Comparison of ENCODE assay signal across 8 mouse cellular contexts in genomic region chr11:96827062-96827581, GRCm38 (mm10). TPM values are rescaled to one million over a fixed set of nuclear protein-coding genes. Genes with fewer than 3 reads are reported as not detected.
DNase-seq lines count a peak whose midpoint lies in the region; ATAC-seq and TF ChIP-seq lines count a peak whose summit lies in the region.

No protein-coding gene starts in this region.

- H3K4me3 ChIP-seq in bone marrow macrophage, adult 2 months (ENCODE audit: insufficient read depth, low read length), result peak overlapping the region; percentile 42
- peak overlapping the region; percentile 26 for H3K4me3 ChIP-seq in hindbrain, embryonic 10.5 days
- H3K4me3 ChIP-seq in limb, embryonic 13.5 days, result peak overlapping the region; percentile 26; the same call in 1 of the 2 replicates

- no peak for ATAC-seq in cerebellum, adult (ENCODE audit: insufficient number of reproducible peaks, low FRiP score, low TSS enrichment)
- ATAC-seq in limb, embryonic 13.5 days (ENCODE audit: low FRiP score, low read depth), result no peak

- H3K9me3 ChIP-seq in hindbrain, embryonic 10.5 days, result no peaks in the 10 kb centered on the region
- H3K9me3 ChIP-seq in limb, embryonic 13.5 days, result no peaks in the 10 kb centered on the region

- peaks cover 36% of the 10 kb centered on the region for H3K4me1 ChIP-seq in bone marrow macrophage, adult 2 months (ENCODE audit: control insufficient read depth, insufficient read depth, low read length)
- peaks cover 80% of the 10 kb centered on the region for H3K4me1 ChIP-seq in hindbrain, embryonic 10.5 days (replicated peaks)
- H3K4me1 ChIP-seq in limb, embryonic 13.5 days, result peaks cover 66% of the 10 kb centered on the region

- H3K9ac ChIP-seq in limb, embryonic 13.5 days, result peak overlapping the region; percentile 43

- no peak overlapping the region for H3K27ac ChIP-seq in bone marrow macrophage, adult 2 months (ENCODE audit: insufficient read depth, low read depth, low read length)
- no peak overlapping the region for H3K27ac ChIP-seq in hindbrain, embryonic 10.5 days
- peak overlapping the region; percentile 16; the same call in 1 of the 2 replicates for H3K27ac ChIP-seq in limb, embryonic 13.5 days

- peaks cover 47% of the 10 kb centered on the region for H3K36me3 ChIP-seq in hindbrain, embryonic 10.5 days
- peaks cover 25% of the 10 kb centered on the region for H3K36me3 ChIP-seq in limb, embryonic 13.5 days

- WGBS in hindbrain, embryonic 10.5 days, result 89% methylated on average over 12 of the region's 12 CpGs
- 89% methylated on average over 12 of the region's 12 CpGs for WGBS in limb, embryonic 13.5 days

- no peak for TF ChIP-seq POLR2A in bone marrow macrophage, adult 2 months (IDR thresholded peaks at IDR 0.05; ENCODE audit: borderline replicate concordance, low read depth, low read length)

- peak overlapping the region; percentile 99 for H3K4me2 ChIP-seq in limb, embryonic 13.5 days (replicated peaks)

- intact Hi-C loops in left cerebral cortex, postnatal 25 days (cut with DNase I), result no loop called here

- no peaks in the 10 kb centered on the region for H3K27me3 ChIP-seq in hindbrain, embryonic 10.5 days (ENCODE audit: insufficient read depth, poor library complexity, severe bottlenecking)
- no peaks in the 10 kb centered on the region for H3K27me3 ChIP-seq in limb, embryonic 13.5 days

- no peak for TF ChIP-seq CTCF in bone marrow macrophage, adult 2 months (IDR thresholded peaks at IDR 0.05; ENCODE audit: low read depth, low read length)

- DNase-seq in cerebellum, adult 9-11 months, result peak; percentile 72
- DNase-seq in hindbrain, embryonic 10.5 days (ENCODE audit: low spot score), result no peak
- DNase-seq in yolk sac, embryonic 10.5 days (ENCODE audit: low spot score), result no peak
- DNase-seq in left cerebral cortex, postnatal 25 days (ENCODE audit: low spot score in 2 of 2), result no peak
- DNase-seq in retina, postnatal 1 day, result no peak

RNA-seq across cellular contexts. Expression of gene Nfe2l1, which starts 2.6 kb away (rescaled TPM):
- polyA plus RNA-seq in bone marrow macrophage, adult 2 months (2012; ENCODE audit: insufficient read depth, insufficient read length, missing spikeins), result 105 and 106 TPM in 2 replicates
- 65.7 and 71.8 TPM in 2 replicates for polyA plus RNA-seq in hindbrain, embryonic 10.5 days (2016; fragmentation: Nextera tagmentation; extraction: Ambion mirVana)
- polyA plus RNA-seq in limb, embryonic 13.5 days (2015; fragmentation: Nextera tagmentation; extraction: Ambion mirVana), result 68.6 and 69.3 TPM in 2 replicates
- total RNA-seq in left cerebral cortex, postnatal 25 days (2021), result 100 to 1,000 TPM; 258 to 264 TPM

RNA-seq across cellular contexts. Expression of gene Copz2, which starts 22.5 kb away (rescaled TPM):
- 20.2 and 24.7 TPM in 2 replicates for polyA plus RNA-seq in bone marrow macrophage, adult 2 months (2012; ENCODE audit: insufficient read depth, insufficient read length, missing spikeins)
- polyA plus RNA-seq in hindbrain, embryonic 10.5 days (2016; fragmentation: Nextera tagmentation; extraction: Ambion mirVana), result 42.9 and 44.2 TPM in 2 replicates
- polyA plus RNA-seq in limb, embryonic 13.5 days (2015; fragmentation: Nextera tagmentation; extraction: Ambion mirVana), result 140 and 149 TPM in 2 replicates
- 1 to 10 TPM; 3.8 to 6.0 TPM for total RNA-seq in left cerebral cortex, postnatal 25 days (2021)

RNA-seq across cellular contexts. Expression of gene Cbx1, which starts 38.2 kb away (rescaled TPM):
- polyA plus RNA-seq in bone marrow macrophage, adult 2 months (2012; ENCODE audit: insufficient read depth, insufficient read length, missing spikeins), result 51.4 and 57.5 TPM in 2 replicates
- 158 and 198 TPM in 2 replicates for polyA plus RNA-seq in hindbrain, embryonic 10.5 days (2016; fragmentation: Nextera tagmentation; extraction: Ambion mirVana)
- polyA plus RNA-seq in limb, embryonic 13.5 days (2015; fragmentation: Nextera tagmentation; extraction: Ambion mirVana), result 158 and 163 TPM in 2 replicates
- total RNA-seq in left cerebral cortex, postnatal 25 days (2021), result 10 to 100 TPM; 47.0 to 47.7 TPM

RNA-seq across cellular contexts. Expression of gene Snx11, which starts 49.8 kb away (rescaled TPM):
- polyA plus RNA-seq in bone marrow macrophage, adult 2 months (2012; ENCODE audit: insufficient read depth, insufficient read length, missing spikeins), result 37.0 and 37.8 TPM in 2 replicates
- polyA plus RNA-seq in hindbrain, embryonic 10.5 days (2016; fragmentation: Nextera tagmentation; extraction: Ambion mirVana), result 28.0 and 30.4 TPM in 2 replicates
- 22.2 and 22.3 TPM in 2 replicates for polyA plus RNA-seq in limb, embryonic 13.5 days (2015; fragmentation: Nextera tagmentation; extraction: Ambion mirVana)
- 10 to 100 TPM; 43.3 to 47.3 TPM for total RNA-seq in left cerebral cortex, postnatal 25 days (2021)
